Mouse (Mus musculus): ENCODE results near the gene Lrriq4. TPM values are rescaled to one million over a fixed set of nuclear protein-coding genes. Genes with fewer than 3 reads are reported as not detected.

The Lrriq4 gene
- polyA plus RNA-seq, 1 experiment from 2014 or later = not detected

DNA sequence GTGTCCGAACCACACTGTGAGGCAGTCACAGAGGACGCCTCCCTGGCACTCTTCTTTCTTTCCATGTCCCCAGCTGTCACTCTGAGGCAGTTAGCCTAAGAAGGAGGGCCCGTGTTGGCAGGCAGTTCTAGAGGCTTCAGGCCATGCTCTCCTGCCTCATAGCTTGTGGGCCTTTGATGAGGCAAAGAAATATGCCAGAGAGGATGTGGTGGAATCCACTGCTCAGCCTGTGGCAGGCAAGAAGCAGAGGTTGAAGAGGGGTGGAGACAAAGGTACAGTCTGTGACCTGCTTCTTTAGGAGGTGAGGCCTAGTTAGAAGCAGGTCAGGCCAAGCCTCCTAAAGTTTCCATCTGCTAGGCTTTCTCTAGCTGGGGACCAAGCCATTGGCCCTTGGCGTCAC lies 33.4 kb upstream of the Lrriq4 start:
- no peak for ATAC-seq (ENCODE audit: extremely low read depth, insufficient number of reproducible peaks, low FRiP score, low TSS enrichment)
- Histone ChIP-seq H3K36me3 (peaks cover 83% of the 10 kb centered on the region), H3K4me2 (no peak overlapping the region), H3K9me3 (no peaks in the 10 kb centered on the region), H3K4me3 (no peak overlapping the region), H3K27me3 (replicated peaks) (no peaks in the 10 kb centered on the region), H3K4me1 (no peaks in the 10 kb centered on the region), H3K9ac (no peak overlapping the region), H3K27ac (replicated peaks) (no peak overlapping the region)
- 94% methylated on average over 4 of the region's 4 CpGs for WGBS

DNA sequence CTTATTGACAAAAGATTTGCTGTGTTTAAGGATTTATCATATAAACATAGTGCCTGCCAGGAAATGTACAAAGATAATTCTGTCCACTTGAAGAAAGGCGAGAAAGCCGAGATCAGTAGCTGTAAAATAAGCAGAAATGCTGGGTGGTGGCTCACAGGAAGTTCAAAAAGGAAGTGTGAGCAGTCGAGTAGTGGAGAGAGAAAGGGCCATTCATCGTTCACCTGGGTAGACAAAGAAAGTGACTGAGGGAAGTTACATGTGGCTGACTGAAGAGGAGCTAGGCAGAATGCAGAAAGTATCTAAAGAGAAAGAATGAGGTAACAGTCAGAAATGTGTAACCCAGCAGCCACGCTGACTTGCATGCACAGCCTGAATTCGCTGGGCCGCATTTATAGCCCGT lies 24.2 kb upstream of the Lrriq4 start:
- no peaks in the 10 kb centered on the region for H3K27me3 ChIP-seq (replicated peaks)
- H3K4me2 ChIP-seq = no peak overlapping the region
- no peak overlapping the region for H3K9ac ChIP-seq
- no peak overlapping the region for H3K4me3 ChIP-seq
- WGBS = 77% methylated on average over 8 of the region's 8 CpGs
- H3K27ac ChIP-seq (replicated peaks) = no peak overlapping the region
- ATAC-seq (ENCODE audit: extremely low read depth, insufficient number of reproducible peaks, low FRiP score, low TSS enrichment) = no peak
- H3K36me3 ChIP-seq = peaks cover 63% of the 10 kb centered on the region
- no peaks in the 10 kb centered on the region for H3K4me1 ChIP-seq
- no peaks in the 10 kb centered on the region for H3K9me3 ChIP-seq

DNA sequence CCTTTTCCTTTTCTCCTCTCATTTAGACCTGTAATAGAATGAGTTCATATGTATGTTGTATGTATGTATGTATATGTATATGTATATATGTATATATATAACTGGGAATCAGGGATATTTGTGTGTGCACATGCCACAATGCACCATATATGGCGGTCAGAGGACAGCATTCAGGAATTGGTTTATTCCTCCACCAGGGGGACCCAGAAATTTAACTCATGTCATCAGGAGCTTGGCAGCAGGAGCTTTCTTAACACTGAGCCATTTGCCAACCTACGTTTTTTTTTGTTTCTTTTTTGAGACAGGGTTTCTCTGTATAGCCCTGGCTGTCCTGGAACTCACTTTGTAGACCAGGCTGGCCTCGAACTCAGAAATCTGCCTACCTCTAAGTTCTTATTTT lies 10.6 kb upstream of the Lrriq4 start:
- H3K4me1 ChIP-seq = no peaks in the 10 kb centered on the region
- H3K9me3 ChIP-seq = no peaks in the 10 kb centered on the region
- WGBS = 39% methylated on average over 3 of the region's 3 CpGs
- ATAC-seq (ENCODE audit: extremely low read depth, insufficient number of reproducible peaks, low FRiP score, low TSS enrichment) = no peak
- no peaks in the 10 kb centered on the region for H3K27me3 ChIP-seq (replicated peaks)
- no peak overlapping the region for H3K27ac ChIP-seq (replicated peaks)
- H3K36me3 ChIP-seq = no peaks in the 10 kb centered on the region
- no peak overlapping the region for H3K4me3 ChIP-seq
- H3K4me2 ChIP-seq = no peak overlapping the region
- no peak overlapping the region for H3K9ac ChIP-seq

DNA sequence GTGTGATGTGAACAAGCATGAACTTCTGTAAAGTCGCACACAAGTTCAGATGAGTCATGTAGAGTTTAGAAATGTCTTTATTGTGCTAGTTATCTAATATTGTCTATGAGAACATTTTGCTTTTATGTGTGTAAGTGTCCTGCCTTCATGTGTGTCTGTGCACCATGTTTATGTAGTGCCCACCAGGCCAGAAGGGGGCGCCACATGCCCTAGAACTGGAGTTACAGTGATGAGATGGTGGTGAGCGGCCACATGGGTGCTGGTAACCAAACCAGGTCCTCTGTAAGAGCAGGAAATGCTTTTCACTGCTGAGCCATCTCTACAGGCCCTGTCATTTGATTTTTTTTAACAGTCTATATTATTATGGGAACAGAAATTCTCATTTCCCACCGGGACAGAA lies 8.7 kb upstream of the Lrriq4 start:
- H3K4me2 ChIP-seq = no peak overlapping the region

DNA sequence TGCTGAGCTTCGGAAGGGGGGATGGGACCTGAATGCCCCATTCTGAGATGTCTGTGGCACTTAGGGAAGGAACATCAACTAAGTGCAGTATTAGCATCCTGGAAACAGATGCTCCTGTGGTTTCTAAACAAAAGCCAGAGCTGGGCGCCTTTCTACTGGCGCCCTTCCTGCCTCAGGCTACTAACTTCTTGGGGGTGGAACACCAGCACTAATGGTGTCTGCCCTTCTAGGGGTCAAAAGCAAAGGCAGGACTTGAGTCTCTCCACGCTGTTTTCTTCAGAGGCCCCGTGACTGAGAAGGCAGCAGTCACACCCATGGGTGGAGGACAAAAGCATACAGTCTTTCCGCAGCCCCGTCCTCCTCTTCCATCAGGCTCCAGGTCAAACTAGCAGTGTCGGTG lies 2.5 kb downstream of the Lrriq4 start:
- Histone ChIP-seq H3K4me2 (0 out of 2 replicates have a peak overlapping the region, but pooled peaks have one; percentile 13), H3K4me1 (peaks cover 22% of the 10 kb centered on the region), H3K27me3 (replicated peaks) (peaks cover 39% of the 10 kb centered on the region), H3K9me3 (no peaks in the 10 kb centered on the region), H3K4me3 (no peak overlapping the region), H3K36me3 (no peaks in the 10 kb centered on the region), H3K27ac (replicated peaks) (no peak overlapping the region), H3K9ac (no peak overlapping the region)
- no peak for ATAC-seq (ENCODE audit: extremely low read depth, insufficient number of reproducible peaks, low FRiP score, low TSS enrichment)
- 53% methylated on average over 8 of the region's 8 CpGs for WGBS

More for the DNA sequence above, 8.7 kb upstream of the Lrriq4 start:
- ATAC-seq (ENCODE audit: extremely low read depth, insufficient number of reproducible peaks, low FRiP score, low TSS enrichment) = no peak
- Histone ChIP-seq H3K27me3 (replicated peaks) (no peaks in the 10 kb centered on the region), H3K27ac (replicated peaks) (no peak overlapping the region), H3K9me3 (no peaks in the 10 kb centered on the region), H3K4me1 (no peaks in the 10 kb centered on the region), H3K36me3 (no peaks in the 10 kb centered on the region), H3K9ac (no peak overlapping the region), H3K4me3 (no peak overlapping the region)
- WGBS = 76% methylated on average over 4 of the region's 4 CpGs

DNA sequence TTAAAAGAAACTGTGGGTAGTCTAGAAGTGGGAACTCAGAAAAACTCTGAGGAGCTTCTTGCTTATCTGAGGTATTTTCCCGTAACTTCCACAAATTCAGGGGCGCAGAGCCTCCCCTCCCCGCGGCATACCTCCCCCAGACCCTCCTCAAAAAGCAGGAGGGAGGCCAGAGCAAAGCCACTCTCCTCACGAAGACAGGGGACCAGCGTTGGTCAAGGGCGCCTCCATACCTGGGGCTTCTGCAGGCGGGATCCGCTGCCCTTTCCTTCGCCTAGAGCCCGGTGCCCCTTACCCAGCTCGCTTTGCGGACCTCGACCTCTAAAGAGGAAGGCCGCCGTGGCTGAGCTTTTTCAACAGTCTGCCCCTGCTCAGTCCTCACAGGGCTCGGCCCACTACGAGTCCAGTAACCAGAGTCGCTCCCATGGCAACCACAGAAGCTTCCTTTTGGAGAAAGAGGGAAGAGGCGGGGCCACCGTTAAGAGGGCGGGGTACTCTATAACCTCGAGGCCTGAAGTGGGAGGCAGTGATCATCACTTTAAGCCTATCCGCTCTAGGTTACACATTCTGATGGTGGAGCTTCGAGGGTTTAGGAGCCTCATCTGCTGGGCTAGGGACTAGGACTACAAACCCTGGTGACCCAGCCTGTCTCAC lies 3.3 kb downstream of the Lrriq4 start, which contains the start of gene Lrrc34:
TSS of gene Lrrc34 (minus strand) at position 430 of the 651 bp plus-strand sequence.
- H3K27ac ChIP-seq (replicated peaks) = no peak within 1 kb of the TSS
- 2% methylated on average over 25 of the region's 25 CpGs for WGBS
- H3K4me3 ChIP-seq = peak within 1 kb of the TSS; percentile 48
- H3K9me3 ChIP-seq = no peaks in the 10 kb centered on the region
- H3K27me3 ChIP-seq (replicated peaks) = peaks cover 46% of the 10 kb centered on the region
- ATAC-seq (ENCODE audit: extremely low read depth, insufficient number of reproducible peaks, low FRiP score, low TSS enrichment) = peak; percentile 61; the same call in 1 of the 2 replicates
- peak within 1 kb of the TSS; percentile 76 for H3K4me2 ChIP-seq
- H3K9ac ChIP-seq = peak within 1 kb of the TSS; percentile 73
- H3K36me3 ChIP-seq = no peaks in the 10 kb centered on the region
- peaks cover 22% of the 10 kb centered on the region for H3K4me1 ChIP-seq

DNA sequence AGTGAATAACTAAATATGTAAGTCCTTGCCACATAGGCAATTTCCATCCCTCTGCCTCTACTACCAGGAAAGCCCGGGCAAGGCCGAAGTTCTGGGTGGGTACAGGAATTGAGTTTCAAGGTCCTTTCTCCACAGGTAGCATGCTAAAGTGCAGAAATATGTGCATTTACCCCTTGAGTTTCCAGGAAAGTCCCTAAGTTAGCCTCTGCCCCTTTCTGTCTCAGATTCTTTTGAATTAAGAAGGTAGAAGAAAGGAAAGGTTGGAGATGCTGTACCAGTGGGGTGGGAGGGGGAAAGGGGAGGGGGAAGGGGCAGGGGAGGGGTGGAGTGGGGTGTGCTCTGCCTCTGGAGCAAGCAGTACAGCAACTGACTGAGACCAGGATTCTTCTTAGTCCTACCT lies 4.2 kb downstream of the Lrriq4 start:
- no peak overlapping the region for H3K4me2 ChIP-seq
- no peak for ATAC-seq (ENCODE audit: extremely low read depth, insufficient number of reproducible peaks, low FRiP score, low TSS enrichment)
- 87% methylated on average over 2 of the region's 2 CpGs for WGBS

DNA sequence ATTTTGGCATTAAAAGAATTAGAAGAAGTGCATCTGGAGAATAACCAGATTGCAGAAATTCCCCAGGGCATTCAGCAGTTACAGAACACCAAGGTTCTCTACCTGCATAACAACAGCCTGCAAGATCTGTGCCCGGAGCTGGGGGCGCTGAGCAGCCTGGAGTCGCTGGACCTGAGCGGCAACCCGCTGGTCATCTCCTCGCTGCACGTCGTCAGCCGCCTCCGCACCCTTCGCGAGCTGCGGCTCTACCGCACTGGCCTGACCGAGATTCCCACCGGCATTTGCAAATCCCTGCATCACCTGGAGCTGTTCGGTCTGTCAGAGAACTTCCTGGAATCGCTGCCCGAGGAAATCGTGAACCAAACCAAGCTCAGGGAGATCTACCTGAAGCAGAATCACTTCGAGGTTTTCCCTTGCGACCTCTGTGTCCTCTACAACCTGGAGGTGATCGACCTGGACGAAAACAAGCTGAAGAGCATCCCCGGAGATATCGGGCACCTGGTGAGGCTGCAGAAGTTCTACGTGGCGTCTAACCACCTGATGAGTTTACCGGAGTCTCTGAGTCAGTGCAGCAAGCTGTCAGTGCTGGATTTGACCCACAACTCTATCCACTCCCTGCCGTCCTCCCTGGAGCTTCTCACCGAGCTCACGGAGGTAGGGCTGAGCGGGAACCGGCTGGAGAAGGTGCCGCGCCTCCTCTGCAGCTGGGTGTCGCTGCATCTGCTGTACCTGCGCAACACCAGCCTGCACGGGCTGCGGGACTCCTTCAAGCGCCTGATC lies 5.9 kb downstream of the Lrriq4 start:
- no peak for ATAC-seq (ENCODE audit: extremely low read depth, insufficient number of reproducible peaks, low FRiP score, low TSS enrichment)

More for the DNA sequence above, 4.2 kb downstream of the Lrriq4 start:
- H3K9ac ChIP-seq = no peak overlapping the region
- no peaks in the 10 kb centered on the region for H3K9me3 ChIP-seq
- no peak overlapping the region for H3K4me3 ChIP-seq
- H3K27ac ChIP-seq (replicated peaks) = no peak overlapping the region
- H3K27me3 ChIP-seq (replicated peaks) = peaks cover 46% of the 10 kb centered on the region
- H3K4me1 ChIP-seq = peaks cover 22% of the 10 kb centered on the region
- H3K36me3 ChIP-seq = no peaks in the 10 kb centered on the region

DNA sequence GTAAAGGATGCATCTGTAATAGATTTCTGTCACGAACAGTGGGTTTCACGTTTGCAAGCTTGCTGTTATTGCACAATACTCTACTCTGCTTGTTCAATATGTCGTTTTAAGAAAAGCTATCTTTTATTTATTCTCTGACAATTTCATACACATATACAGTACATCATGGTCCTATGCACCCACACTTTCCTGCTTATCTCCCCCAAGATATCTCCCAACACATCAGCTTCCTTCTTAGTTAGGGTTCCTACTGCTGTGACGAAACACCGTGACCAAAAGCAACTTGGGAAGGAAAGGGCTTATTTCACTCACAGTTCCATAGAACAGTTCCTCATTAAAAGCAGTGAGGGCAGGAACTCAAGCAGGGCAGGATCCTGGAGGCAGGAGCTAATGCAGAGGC lies 11.6 kb downstream of the Lrriq4 start:
- no peaks in the 10 kb centered on the region for H3K9me3 ChIP-seq
- no peaks in the 10 kb centered on the region for H3K36me3 ChIP-seq
- H3K27ac ChIP-seq (replicated peaks) = no peak overlapping the region
- peaks cover 15% of the 10 kb centered on the region for H3K27me3 ChIP-seq (replicated peaks)
- H3K9ac ChIP-seq = no peak overlapping the region
- no peak for ATAC-seq (ENCODE audit: extremely low read depth, insufficient number of reproducible peaks, low FRiP score, low TSS enrichment)
- 73% methylated on average over 5 of the region's 5 CpGs for WGBS
- peaks cover under 1% of the 10 kb centered on the region; the same call in 1 of the 2 replicates for H3K4me1 ChIP-seq
- H3K4me2 ChIP-seq = no peak overlapping the region
- H3K4me3 ChIP-seq = no peak overlapping the region

More for the DNA sequence above, 5.9 kb downstream of the Lrriq4 start:
- Histone ChIP-seq H3K4me3 (peak overlapping the region; percentile 54), H3K27ac (replicated peaks) (no peak overlapping the region), H3K9ac (peak overlapping the region; percentile 71), H3K9me3 (no peaks in the 10 kb centered on the region), H3K27me3 (replicated peaks) (peaks cover 46% of the 10 kb centered on the region), H3K4me2 (peak overlapping the region; percentile 91), H3K36me3 (no peaks in the 10 kb centered on the region), H3K4me1 (peaks cover 22% of the 10 kb centered on the region)
- under 1% methylated on average over 41 of the region's 41 CpGs for WGBS

DNA sequence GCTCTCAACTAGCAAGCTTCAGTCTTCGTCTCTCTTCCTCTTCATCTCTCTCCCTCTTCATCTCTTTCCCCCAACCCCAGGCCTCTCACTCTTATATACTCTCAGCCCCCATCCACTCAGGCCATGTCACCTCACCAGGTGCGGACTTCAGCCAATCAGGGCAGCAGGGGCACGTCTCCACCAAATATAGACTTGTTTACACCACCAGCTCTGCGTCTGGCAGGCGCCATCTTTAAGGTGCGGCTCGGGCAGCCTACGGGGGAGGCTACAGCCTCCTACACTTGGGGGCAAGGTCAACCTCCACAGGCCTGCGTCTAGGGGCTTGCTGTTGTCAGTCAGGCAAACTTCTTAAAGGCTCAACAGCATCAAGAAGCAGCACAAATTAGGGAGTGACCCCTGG lies 14.2 kb downstream of the Lrriq4 start:
- Histone ChIP-seq H3K4me2 (no peak overlapping the region), H3K9ac (no peak overlapping the region), H3K4me1 (no peaks in the 10 kb centered on the region), H3K4me3 (no peak overlapping the region), H3K36me3 (no peaks in the 10 kb centered on the region), H3K9me3 (no peaks in the 10 kb centered on the region), H3K27me3 (replicated peaks) (no peaks in the 10 kb centered on the region), H3K27ac (replicated peaks) (no peak overlapping the region)
- 74% methylated on average over 9 of the region's 9 CpGs for WGBS
- ATAC-seq (ENCODE audit: extremely low read depth, insufficient number of reproducible peaks, low FRiP score, low TSS enrichment) = no peak

DNA sequence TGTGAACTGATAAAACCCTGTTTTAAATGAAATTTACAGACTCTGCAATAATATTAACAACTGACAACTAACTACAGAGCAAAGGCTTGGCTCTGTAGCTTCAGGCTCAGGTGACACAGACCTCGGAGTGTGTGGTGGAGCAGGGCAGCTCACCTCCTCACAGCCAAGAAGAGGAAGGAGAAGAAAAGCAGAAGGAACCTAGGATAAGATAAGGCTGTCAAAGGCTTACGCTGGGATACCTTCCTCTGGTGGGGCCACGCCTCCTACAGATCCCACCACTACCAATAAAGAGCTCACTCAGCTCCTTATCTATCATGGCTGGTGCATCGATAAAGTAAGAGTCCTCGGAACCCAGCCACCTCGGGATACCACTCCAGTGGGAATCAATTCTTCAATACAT lies 38.9 kb downstream of the Lrriq4 start:
- Histone ChIP-seq H3K4me2 (no peak overlapping the region), H3K27me3 (replicated peaks) (no peaks in the 10 kb centered on the region), H3K9ac (no peak overlapping the region), H3K4me3 (no peak overlapping the region), H3K4me1 (0 out of 2 replicates have a peak, but pooled peaks cover 8% of the 10 kb centered on the region), H3K9me3 (no peaks in the 10 kb centered on the region), H3K27ac (replicated peaks) (no peak overlapping the region), H3K36me3 (no peaks in the 10 kb centered on the region)
- WGBS = 20% methylated on average over 6 of the region's 6 CpGs
- ATAC-seq (ENCODE audit: extremely low read depth, insufficient number of reproducible peaks, low FRiP score, low TSS enrichment) = no peak
